Mouse (Mus musculus) stomach, postnatal 0 days (tissue): Measurements from ENCODE around the gene Susd1. TPM values are rescaled to one million over a fixed set of nuclear protein-coding genes. Genes with fewer than 3 reads are reported as not detected.

Experiments used
- ATAC-seq: fragments of 200-750 bp; cut with Nextera tagmentation; 2 replicates; pipeline ENCODE4 v1.8.0; 2017; ENCODE audit not compliant: low FRiP score, low TSS enrichment
- DNase-seq: peaks from one replicate; pipeline ENCODE4 v3.0.0-alpha.2; 2016; ENCODE audit warnings: low spot score
- H3K27ac ChIP-seq: fragments of 300-500 bp; sonication (generic); replicated peaks from 2 replicates; pipeline ENCODE4 v1.5.1; 2014; ENCODE audit warnings: mild to moderate bottlenecking, control low read depth
- H3K27me3 ChIP-seq: fragments of 300-500 bp; sonication (generic); 2 replicates; pipeline ENCODE4 v1.6.1; 2014; ENCODE audit warnings: low read length; ENCODE audit not compliant: control insufficient read depth, insufficient read depth
- H3K36me3 ChIP-seq: fragments of 300-500 bp; sonication (generic); 2 replicates; pipeline ENCODE4 v1.6.1; 2014; ENCODE audit warnings: low read length, mixed read lengths; ENCODE audit not compliant: control insufficient read depth, insufficient read depth
- H3K4me1 ChIP-seq: fragments of 300-500 bp; sonication (generic); replicated peaks from 2 replicates; pipeline ENCODE4 v1.6.1; 2014; ENCODE audit warnings: antibody characterized with exemption; ENCODE audit not compliant: control insufficient read depth, insufficient read depth
- H3K4me2 ChIP-seq: fragments of 300-500 bp; sonication (generic); replicated peaks from 2 replicates; pipeline ENCODE4 v1.6.1; 2014; ENCODE audit warnings: low read depth, mild to moderate bottlenecking, control low read depth, moderate library complexity
- H3K4me3 ChIP-seq: fragments of 300-500 bp; sonication (generic); 2 replicates; pipeline ENCODE4 v1.5.1; 2014; ENCODE audit warnings: low read depth, low read length, control low read depth
- H3K9ac ChIP-seq: fragments of 300-500 bp; sonication (generic); 2 replicates; pipeline ENCODE4 v1.6.1; 2014; ENCODE audit warnings: mild to moderate bottlenecking, low read length, control low read depth, mixed read lengths
- H3K9me3 ChIP-seq: fragments of 300-500 bp; sonication (generic); 2 replicates; pipeline ENCODE4 v1.6.1; 2016; ENCODE audit warnings: low read length; ENCODE audit not compliant: control insufficient read depth
- CTCF ChIP-seq: IDR thresholded peaks from 2 replicates; pipeline ENCODE4 v1.5.1; 2016; ENCODE audit warnings: antibody characterized with exemption, low read depth, mild to moderate bottlenecking, moderate library complexity
- EP300 ChIP-seq: optimal IDR thresholded peaks from 2 replicates; pipeline ENCODE3; 2016; ENCODE audit warnings: antibody characterized with exemption
- WGBS: fragments of 180-500 bp; shearing (Covaris S2); extraction: QIAGEN DNeasy Blood & Tissue Kit; methylation state at CpG from one replicate; pipeline ENCODE4 v1.1.7; 2014; 5-methylcytosine and 5-hydroxymethylcytosine counted together
- polyA plus RNA-seq: library from polyadenylated mRNA; unstranded; fragments of >200 nt; fragmentation: Nextera tagmentation; extraction: Ambion mirVana; gene quantifications from 2 replicates; pipeline ENCODE4 v1.2.1, GENCODE M21; 2015

The Susd1 gene
- polyA plus RNA-seq, 1 experiment from 2014 or later: 3.2 TPM

DNA sequence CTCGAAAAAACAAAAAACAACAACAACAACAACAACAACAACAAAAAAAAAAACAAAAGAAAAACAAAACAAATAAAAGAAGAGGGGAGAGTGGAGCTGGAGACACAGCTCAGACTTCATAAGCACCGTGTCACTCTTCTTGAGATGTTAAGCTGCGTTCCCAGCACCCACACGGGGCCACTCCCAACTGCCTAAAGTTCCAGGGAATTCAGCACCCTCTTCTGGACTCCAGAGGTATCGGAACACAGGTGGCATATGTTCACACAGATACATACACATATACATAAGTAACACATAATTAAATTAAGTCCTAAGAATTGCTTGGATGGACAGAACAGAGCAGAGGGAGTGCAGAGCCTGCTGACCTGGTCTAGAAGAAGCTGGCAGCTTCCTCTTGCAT is 25.0 kb downstream of the Susd1 start:
- H3K36me3 ChIP-seq: no peaks in the 10 kb centered on the region
- no peak overlapping the region for H3K4me3 ChIP-seq
- ATAC-seq: no peak
- no peaks in the 10 kb centered on the region for H3K9me3 ChIP-seq
- H3K4me2 ChIP-seq: no peak overlapping the region
- no peak overlapping the region for H3K27ac ChIP-seq
- no peak for DNase-seq
- WGBS: 94% methylated on average over 5 of the region's 5 CpGs
- no peak overlapping the region for H3K9ac ChIP-seq
- H3K27me3 ChIP-seq: no peaks in the 10 kb centered on the region
- H3K4me1 ChIP-seq: no peaks in the 10 kb centered on the region
- TF ChIP-seq CTCF: no peak
- no peak for TF ChIP-seq EP300

DNA sequence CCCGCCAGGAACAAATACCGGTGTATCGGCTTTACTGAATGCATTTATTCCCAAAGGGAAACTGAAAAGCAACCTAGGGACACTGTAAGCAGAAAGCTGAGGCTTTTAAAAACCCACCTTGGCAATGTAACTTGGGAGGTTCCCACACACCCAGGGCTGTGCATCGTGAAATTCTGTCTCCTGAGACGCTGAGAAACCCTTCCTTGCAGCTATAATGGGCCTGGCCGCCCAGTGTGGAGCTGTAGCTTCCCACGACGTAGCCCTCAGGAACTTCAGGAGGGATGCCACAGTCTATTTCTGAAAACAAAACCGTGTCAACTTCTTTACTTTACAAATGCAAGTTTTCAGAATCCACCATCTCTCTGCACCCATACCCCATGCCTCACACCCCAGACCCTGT is 27.3 kb downstream of the Susd1 start:
- Histone ChIP-seq H3K27me3 (no peaks in the 10 kb centered on the region), H3K36me3 (no peaks in the 10 kb centered on the region), H3K4me1 (no peaks in the 10 kb centered on the region), H3K4me3 (no peak overlapping the region), H3K27ac (no peak overlapping the region), H3K9me3 (no peaks in the 10 kb centered on the region), H3K9ac (no peak overlapping the region), H3K4me2 (no peak overlapping the region)
- DNase-seq: no peak
- no peak for TF ChIP-seq EP300
- no peak for TF ChIP-seq CTCF
- WGBS: 85% methylated on average over 9 of the region's 9 CpGs
- no peak for ATAC-seq

DNA sequence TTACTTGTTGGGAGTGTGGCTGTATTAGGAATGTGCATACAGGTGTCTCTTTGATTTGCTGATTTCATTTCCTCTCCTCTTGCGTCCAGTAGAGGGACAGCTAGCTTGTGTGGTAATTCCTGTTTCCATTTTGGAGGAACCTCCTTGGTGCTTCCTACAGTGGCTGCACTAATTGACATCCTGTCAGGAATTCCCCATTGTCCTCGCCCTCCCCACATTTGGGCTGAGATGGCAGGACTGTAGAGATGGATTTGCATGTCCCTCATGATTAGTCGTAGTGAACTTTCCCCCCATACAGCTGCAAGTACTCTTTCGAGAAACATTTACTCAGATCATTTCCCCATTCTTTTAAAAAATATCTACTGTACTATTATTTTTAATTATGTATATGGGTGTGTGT is 30.7 kb downstream of the Susd1 start:
- H3K27ac ChIP-seq: no peak overlapping the region
- WGBS: 80% methylated on average over 4 of the region's 4 CpGs
- H3K36me3 ChIP-seq: no peaks in the 10 kb centered on the region
- no peak overlapping the region for H3K4me3 ChIP-seq
- no peaks in the 10 kb centered on the region for H3K27me3 ChIP-seq
- H3K9ac ChIP-seq: no peak overlapping the region
- no peaks in the 10 kb centered on the region for H3K4me1 ChIP-seq
- TF ChIP-seq EP300: no peak
- TF ChIP-seq CTCF: peak; percentile 29; the same call in 1 of the 2 replicates
- H3K9me3 ChIP-seq: no peaks in the 10 kb centered on the region
- H3K4me2 ChIP-seq: no peak overlapping the region
- DNase-seq (no peak), ATAC-seq (no peak)

DNA sequence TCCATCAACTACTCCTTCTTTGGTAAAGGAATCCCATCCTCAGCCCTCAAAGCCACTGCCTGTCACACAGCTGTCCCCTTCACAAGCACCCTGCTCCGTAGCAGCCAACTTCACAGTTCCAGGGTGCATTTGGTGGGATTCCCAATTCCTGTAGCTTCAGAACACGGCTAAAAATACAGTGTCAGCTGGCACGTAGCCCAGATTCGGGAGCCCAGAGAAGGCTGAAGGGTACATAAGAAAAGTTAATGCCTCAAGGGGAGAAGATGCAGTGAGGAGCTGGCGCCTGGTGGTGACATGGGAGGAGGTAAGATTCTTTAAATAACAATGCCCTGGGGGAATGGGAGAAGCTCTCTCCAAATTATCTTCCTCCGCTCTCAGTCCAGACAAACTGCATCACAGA is 34.1 kb downstream of the Susd1 start:
- no peak overlapping the region for H3K4me3 ChIP-seq
- no peaks in the 10 kb centered on the region for H3K4me1 ChIP-seq
- ATAC-seq (no peak), DNase-seq (no peak)
- 41% methylated on average over 6 of the region's 6 CpGs for WGBS
- H3K9ac ChIP-seq: no peak overlapping the region
- H3K27ac ChIP-seq: no peak overlapping the region
- H3K27me3 ChIP-seq: no peaks in the 10 kb centered on the region
- H3K36me3 ChIP-seq: no peaks in the 10 kb centered on the region
- peak overlapping the region; percentile 20; the same call in 1 of the 2 replicates for H3K4me2 ChIP-seq
- no peaks in the 10 kb centered on the region for H3K9me3 ChIP-seq
- no peak for TF ChIP-seq EP300
- TF ChIP-seq CTCF: no peak

DNA sequence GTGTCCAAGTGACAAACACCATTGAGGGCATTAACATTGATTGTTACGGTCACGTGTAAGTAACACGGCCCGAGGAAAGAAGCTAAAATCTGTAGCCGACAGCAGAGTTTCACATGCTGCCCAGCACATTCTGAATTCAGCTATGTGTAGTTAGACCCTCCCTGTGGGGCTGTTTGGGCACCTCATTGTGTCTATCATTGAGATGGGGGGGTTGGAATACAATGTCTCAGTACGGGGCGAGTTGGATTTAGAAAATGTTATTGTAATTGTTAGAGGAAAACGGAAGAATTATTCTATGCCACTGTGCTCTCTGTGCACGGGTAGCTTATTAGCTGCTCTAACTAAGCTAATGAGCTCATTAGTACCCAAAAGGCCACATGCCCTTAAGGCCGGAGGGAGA is 37.5 kb downstream of the Susd1 start:
- Histone ChIP-seq H3K9me3 (no peaks in the 10 kb centered on the region), H3K9ac (no peak overlapping the region), H3K36me3 (no peaks in the 10 kb centered on the region), H3K4me1 (no peaks in the 10 kb centered on the region), H3K27ac (no peak overlapping the region), H3K27me3 (no peaks in the 10 kb centered on the region), H3K4me3 (no peak overlapping the region), H3K4me2 (no peak overlapping the region)
- ATAC-seq (no peak), DNase-seq (no peak)
- TF ChIP-seq CTCF (no peak), EP300 (no peak)
- WGBS: 93% methylated on average over 10 of the region's 10 CpGs

DNA sequence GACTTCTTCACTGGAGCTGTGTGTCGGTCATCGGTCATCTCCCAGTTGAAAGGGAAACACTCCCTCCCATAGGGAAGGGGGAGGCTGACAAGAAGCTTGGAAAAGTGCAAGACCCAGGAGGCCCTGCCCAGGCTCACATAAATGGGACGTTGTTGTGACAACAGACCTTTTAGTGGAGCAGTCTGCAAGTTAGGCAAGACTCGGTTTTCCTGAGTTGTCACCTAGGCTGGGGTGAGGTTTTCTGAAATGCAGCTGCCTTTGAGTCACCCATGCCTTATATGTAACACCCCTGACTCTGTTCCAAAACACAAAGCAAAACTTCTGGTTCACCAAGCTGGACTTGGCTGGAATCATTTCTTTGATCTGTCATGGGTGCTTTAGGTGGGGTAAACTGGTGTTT is 39.1 kb downstream of the Susd1 start:
- H3K36me3 ChIP-seq: no peaks in the 10 kb centered on the region
- 62% methylated on average over 4 of the region's 4 CpGs for WGBS
- TF ChIP-seq EP300 (no peak), CTCF (no peak)
- no peak overlapping the region for H3K4me2 ChIP-seq
- H3K9me3 ChIP-seq: no peaks in the 10 kb centered on the region
- peak overlapping the region; percentile 50; the same call in 1 of the 2 replicates for H3K27ac ChIP-seq
- ATAC-seq (no peak; the same call in 1 of the 2 replicates), DNase-seq (no peak)
- no peaks in the 10 kb centered on the region for H3K4me1 ChIP-seq
- no peak overlapping the region for H3K4me3 ChIP-seq
- H3K9ac ChIP-seq: no peak overlapping the region
- no peaks in the 10 kb centered on the region for H3K27me3 ChIP-seq

DNA sequence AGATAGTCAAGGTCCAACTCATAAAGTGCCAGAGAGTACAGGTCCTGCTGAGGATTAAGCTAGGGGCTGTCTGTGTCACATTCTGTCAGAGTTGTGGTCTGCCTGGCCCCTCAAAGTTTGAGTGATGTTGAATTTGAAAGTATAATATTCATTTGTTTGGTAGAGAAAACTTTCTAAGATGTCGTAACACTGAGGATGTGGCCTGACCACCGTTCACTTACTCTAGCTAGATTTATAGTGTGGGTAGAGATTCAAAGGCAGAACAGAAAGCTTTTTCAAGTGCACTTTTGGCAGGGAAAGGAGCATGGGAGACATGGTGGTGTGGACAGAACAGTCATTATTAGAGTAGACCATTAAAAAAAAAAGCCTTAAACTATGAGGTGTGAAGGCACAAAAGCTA is 42.9 kb downstream of the Susd1 start:
- WGBS: 86% methylated on average over 2 of the region's 2 CpGs

More for the DNA sequence above, 42.9 kb downstream of the Susd1 start:
- Histone ChIP-seq H3K9ac (no peak overlapping the region), H3K4me3 (no peak overlapping the region), H3K9me3 (no peaks in the 10 kb centered on the region), H3K27ac (no peak overlapping the region), H3K4me2 (no peak overlapping the region), H3K27me3 (no peaks in the 10 kb centered on the region), H3K4me1 (no peaks in the 10 kb centered on the region), H3K36me3 (no peaks in the 10 kb centered on the region)
- ATAC-seq (no peak), DNase-seq (no peak)
- TF ChIP-seq CTCF: no peak
- TF ChIP-seq EP300: no peak
